Mouse (Mus musculus): ENCODE results near the gene Alkbh5.

- TF ChIP-seq TAL1 (IDR thresholded peaks at IDR 0.05; ENCODE audit: low read length) = no peak
- no peak for TF ChIP-seq GATA1 (IDR thresholded peaks at IDR 0.05; ENCODE audit: low read length)
Observed at GRCm38 (mm10) chr11:60518305-60518704, 17.9 kb upstream of the Alkbh5 start.

Measured in erythroblast, embryonic 14.5 days (primary cell).